Mouse (Mus musculus) olfactory bulb, adult 2 months (tissue): ENCODE results near the gene Rgs7.

Experiments used
- CTCF ChIP-seq: fragments of 200-500 bp; IDR thresholded peaks from 2 replicates; pipeline ENCODE4 v1.5.1; 2012; ENCODE audit warnings: low read depth, mild to moderate bottlenecking, low read length, moderate library complexity; ENCODE audit not compliant: insufficient read depth
- POLR2A ChIP-seq: fragments of 200-500 bp; IDR thresholded peaks from 2 replicates; pipeline ENCODE4 v1.6.1; 2012; ENCODE audit warnings: mild to moderate bottlenecking, low read depth, low read length, moderate library complexity; ENCODE audit not compliant: insufficient read depth

GRCm38 (mm10) chr1:175300404-175300803, 191.9 kb downstream of the Rgs7 start:
- no peak for TF ChIP-seq POLR2A
- no peak for TF ChIP-seq CTCF
